Mouse (Mus musculus) natural killer cell, adult 2 months (primary cell): ENCODE data around the gene Armh3.

Experiments
- DNase-seq, 2 experiments: peaks; one replicate each; pipeline ENCODE4 v3.0.0; 2022; ENCODE audit warnings: low spot score in 2 of 2

The Armh3 gene

DNA sequence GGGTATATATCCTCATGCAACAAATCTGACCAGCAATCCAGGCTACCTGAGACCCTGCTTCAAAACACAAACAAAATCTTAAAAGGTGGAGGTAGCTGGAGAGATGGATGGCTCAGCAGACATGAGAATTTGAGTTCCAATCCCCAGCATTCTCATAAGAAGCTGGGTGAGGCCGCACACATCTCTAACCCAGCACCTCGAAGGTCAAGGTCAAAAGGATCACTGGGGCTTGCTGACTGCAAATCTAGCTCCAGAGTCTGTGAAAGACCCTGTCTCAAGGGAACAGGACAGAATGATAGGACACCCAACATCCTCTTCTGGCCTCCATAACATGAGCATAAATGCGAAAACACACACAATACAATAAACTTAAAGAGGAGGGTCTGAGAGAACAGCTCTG lies 7.1 kb downstream of the Armh3 start:
- DNase-seq: no peak

DNA sequence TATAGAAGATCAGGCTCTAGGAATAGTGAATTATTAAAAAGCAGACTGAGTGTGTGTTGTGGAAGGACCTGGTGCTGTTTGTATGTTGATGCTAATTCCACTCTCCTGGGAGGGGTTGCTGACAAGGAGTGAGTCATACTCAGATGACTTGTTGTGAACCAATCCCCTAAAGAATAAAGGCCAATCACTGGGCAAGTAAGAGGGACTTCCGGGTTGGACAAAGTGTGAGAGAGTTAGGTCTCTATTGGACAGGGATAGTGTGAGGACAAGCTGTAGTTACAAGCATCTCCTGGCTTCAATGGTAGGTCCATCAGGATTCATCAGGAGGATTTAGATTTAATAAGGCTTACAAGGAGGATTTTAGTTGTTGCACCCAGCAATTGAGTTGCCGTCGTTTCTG lies 10.1 kb downstream of the Armh3 start:
- no peak for DNase-seq

DNA sequence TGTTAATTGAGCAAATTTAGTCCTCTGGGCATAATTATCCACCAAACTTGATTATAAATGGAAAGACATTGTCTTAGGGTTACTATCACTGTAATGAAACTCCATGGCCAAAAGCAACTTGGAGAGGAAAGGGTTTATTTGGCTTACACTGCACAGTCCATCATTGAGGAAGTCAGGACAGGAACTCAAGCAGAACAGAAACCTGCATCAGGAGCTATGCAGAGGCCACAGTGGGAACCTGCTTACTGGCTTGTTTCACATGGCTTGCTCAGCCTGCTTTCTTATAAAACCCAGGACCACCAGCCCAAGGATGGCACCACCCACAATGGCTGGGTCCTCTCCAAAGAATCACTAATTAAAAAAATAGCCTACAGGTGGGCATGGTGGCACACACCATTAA lies 13.9 kb downstream of the Armh3 start:
- no peak for DNase-seq

DNA sequence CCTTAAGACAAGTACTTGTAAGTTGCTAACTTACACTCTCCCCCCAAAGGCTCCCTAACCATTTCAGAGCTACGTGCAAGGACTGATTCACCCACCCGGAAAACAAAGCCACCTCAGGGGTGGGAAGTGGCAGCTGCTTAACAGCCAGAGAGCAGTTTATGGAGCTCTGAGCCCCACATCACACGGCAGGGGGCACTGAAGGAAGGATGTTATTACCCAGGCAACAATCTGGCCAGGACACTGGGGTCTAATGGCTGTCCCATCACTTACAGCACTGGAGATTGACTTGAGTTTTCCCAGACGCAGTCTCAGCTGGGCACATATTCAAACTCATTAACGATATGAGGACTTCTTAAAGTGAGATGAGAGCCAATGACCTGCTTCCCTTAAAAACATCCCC lies 37.5 kb downstream of the Armh3 start:
- no peak for DNase-seq

DNA sequence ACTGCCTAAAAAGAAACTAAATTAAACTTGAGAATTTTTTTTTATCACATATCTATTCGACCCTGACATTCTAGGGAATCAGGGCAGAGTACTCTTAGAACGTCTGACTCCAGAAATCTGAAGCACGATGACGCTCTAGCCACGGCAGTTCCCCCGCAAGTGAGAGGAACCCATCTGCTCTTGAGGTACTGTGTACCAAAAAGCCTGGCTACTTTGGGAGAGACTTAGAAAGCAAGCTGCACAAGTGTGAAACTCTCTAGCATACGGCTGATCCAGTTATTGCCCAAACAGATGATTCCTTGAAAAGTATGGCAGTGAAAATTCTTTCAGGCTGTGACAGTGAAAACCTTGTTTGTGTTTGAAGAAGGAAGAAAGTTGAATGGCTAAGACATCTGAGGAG lies 41.6 kb downstream of the Armh3 start:
- DNase-seq: no peak

DNA sequence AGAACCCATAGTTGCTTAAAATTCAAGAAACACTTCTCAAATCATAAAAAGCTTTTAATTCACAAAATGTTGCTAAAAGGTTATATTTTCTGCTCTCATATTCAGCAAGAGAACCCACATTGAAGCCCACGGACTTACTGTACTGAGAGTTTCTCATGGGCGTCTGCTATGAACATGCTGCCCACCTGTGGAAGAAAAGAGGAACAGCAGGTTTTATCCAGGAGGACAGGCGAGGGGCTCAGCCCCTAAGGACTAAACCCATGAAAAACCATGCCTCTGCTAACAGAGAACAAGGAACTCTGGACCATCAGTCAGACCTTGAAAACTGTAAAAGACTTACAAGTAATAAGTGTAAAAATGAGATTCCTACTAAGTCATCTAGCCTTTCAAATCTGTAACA lies 45.0 kb downstream of the Armh3 start:
- peak in 1 of 2 experiments; percentile 4 for DNase-seq

DNA sequence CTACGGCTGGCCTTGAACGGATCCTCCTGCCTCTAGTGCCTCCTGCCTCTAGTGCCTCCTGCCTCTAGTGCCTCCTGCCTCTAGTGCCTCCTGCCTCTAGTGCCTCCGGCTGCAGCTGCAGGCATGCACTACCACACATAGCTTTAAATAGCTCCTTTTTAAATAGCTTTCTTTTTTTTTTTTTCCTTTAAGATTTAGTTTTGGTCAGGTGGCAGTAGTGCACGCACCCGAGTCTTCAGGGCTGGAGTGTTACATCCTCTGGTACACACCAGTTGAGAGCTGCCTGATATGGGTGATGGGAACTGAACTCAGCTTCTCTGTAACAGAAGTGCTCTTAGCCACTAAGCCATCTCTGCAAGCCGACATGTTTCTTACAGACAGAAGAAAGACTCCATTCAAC lies 49.1 kb downstream of the Armh3 start:
- DNase-seq: no peak

DNA sequence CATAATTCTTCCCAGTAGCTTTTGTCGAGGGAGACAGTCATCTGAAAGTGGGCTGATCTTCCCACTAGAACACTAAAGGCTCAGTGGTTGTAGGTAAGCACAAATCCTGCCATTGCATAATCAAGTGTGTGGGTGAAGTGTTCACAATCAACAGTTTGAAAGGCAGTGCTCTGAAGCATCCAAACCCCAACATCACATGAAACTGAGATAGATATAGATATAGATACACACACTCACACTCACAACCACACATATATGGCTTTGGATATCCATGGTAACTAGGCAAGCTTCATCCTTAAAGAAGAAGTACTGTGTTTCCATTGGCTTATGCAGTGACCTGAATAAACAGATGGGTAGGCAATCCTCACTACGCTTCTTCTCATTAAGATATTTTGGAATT lies 50.5 kb downstream of the Armh3 start:
- no peak for DNase-seq

DNA sequence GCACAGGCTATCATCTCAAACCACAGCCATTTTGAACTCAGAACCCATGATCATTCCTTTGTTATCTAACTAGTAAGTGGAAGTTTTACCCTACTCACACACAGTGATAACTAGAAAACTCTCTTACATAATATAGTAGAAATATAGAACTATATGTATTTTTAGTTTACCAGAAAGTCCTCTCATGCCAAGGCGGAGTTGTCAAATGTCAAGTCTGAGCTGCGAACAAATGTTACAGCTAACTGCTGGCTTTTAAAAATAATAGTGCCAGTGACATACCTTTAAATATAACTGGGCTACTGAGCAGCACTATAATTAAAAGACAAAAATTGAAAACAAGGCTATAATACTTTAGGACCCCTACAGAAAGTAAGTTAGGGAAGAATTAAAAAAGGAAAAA lies 51.0 kb downstream of the Armh3 start:
- DNase-seq: no peak

DNA sequence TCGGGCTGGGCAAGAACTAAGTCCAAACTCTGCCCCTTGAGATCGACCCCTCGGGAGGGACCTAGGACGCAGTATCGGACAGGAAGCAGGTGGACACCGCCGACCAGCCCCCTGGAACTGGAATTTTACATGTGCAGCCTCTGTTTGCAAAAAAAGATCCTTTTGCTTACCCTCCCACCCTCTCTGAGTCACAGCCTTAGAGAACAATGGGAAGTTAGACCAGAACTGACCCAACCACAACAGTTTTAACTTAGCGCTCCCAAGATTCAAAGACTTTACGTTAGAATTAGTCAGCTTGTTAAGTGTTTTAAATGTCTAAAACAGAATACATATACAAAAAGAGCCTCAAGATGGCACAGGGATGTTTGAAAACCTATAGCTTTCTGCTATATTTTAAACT lies 51.7 kb downstream of the Armh3 start:
- DNase-seq: no peak

DNA sequence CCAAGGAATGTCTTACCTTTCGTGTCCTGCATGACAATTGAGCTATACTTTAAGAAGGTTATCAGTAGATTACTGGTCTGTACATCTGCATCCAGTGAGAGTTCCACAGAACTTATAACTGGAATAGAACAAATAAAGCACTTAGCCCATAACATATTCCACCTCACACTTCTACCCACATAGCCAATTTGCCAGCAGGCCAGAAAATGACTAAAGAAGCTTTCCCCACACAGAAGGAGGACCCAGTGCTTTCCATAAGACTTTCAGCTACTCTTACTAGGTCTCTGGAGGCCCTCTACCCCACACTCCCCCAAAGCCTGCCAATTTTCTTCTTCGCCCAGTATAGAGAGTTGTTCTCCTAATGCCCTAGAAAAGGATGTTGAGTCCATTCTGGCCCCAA lies 52.3 kb downstream of the Armh3 start:
- no peak for DNase-seq

DNA sequence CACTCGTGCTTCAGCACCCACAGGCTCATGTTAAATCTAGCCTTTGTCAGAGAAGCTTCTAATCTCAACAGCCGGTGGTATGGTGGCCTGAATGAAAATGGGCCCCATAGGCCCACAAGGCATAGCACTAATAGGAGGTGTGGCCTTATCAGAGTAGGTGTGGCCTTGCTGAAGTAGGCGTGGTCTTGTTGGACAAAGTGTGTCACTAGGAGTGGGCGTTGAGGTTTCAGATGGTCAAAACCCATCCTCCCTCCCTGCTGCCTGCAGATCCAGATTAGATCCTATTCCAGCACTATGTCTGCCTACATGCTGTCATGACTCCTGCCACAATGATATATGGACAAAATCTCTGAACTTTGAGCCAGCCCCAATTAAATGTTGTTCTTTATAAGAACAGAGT lies 54.5 kb downstream of the Armh3 start:
- no peak for DNase-seq

DNA sequence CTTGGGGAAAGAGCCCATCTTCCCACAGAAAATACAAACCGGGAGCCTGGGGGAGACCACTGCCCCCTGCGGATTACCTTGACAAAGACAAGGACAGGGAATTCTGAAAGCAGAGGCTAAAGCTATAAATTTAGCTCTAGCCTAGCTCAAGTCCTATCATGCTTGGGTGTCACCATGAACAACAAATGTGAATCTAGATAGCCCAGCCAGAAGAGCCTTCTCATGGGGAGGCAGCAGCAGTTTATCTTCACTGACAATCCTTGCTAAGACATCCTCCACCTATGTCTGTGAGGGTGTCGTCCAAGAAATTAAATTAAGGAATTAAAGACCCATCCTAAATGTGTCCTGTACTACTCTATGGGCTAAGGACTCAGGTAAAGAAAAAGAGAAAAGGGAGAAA lies 60.2 kb downstream of the Armh3 start:
- DNase-seq: no peak

DNA sequence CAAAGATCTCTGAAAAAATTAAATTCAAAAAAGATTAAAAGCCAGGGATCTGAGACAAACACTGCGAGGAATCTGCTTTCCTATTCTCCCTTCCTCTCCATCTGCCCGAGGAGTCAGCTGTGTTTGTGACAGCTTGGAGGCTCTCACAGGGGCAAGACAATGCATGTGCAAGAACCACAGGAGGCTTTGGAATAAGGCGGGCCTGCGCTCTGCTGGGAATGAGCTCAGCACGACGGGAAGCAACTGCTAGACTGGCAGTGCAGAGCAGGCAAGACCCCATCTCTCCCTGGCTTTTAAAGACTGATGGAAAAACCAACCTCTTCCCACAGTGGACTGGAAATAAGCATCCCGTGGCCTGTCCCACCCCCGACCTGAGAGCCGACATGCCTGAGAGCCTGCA lies 60.8 kb downstream of the Armh3 start:
- no peak for DNase-seq

DNA sequence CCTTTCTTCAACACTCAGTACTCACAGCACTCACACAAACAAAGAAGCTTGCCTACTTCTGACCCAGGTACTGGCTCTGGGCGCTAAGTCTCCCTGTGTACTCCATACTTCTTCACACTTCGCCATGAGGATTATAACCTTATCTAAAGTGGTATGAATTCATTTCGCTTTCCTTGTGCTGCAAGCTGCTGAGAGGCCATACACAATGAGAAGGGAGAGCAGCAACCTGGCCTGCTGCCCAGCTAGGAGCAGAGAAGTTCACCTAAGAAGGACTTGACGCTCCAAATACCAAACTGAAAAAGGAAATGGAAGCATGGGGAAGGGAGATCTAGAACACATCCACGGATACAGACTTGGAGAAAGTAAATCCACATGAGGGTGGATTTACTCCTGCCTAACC lies 71.1 kb downstream of the Armh3 start:
- no peak for DNase-seq

DNA sequence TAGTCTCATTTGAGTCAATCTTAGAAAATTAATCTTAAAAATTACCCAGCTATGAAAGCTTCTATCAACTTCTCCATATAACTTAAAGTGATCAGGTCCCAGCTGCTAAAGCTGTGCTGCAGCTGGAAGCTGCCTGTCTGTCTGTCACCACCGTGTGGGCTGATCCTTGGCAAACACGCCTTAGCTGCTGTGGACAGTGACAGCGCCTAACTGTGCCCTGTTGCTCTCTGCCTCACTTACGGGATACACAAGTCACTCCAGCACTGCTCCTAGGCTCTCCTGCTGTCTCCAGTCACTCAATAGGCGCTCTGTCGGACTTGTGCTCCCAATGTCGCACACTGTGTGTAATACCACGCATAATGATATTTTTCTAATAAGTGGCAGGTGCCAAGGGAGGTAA lies 71.9 kb downstream of the Armh3 start:
- no peak for DNase-seq

DNA sequence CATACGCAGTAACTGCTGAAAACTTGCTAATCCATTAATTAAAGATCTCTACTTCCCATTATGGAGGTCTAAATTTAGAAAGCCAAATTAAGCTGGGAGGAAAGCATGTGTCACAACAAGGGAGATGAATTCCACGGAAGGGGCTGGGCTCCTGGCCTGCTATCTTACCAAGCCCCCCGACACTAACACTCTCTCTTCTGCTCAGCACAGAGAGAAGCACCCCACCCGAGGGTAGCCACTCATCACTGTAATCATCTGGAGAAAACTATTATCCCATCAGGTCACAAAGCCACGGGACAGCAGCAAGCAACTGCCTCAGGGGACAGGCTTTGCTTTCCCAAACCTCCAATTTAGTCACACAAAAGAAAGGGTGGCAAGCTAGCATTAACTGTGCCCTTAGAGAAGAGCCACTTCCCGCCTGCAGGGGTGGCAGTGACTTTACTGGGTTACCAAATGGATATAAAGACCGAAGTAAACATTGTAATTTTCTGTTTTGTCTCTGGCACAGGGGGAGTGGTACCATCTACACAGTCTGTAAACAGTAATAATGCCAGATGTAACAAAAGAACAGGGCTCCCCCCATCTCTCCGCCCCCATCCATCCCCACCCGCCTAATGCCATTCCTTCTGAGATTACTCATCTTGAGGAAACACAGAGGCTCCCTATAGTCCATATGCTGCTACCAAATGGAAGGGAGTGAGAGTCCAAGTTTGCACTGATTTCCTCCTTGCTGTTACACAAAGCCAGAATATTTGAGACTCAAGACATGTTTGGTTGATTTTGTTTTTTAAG lies 77.8 kb downstream of the Armh3 start:
- DNase-seq: no peak

DNA sequence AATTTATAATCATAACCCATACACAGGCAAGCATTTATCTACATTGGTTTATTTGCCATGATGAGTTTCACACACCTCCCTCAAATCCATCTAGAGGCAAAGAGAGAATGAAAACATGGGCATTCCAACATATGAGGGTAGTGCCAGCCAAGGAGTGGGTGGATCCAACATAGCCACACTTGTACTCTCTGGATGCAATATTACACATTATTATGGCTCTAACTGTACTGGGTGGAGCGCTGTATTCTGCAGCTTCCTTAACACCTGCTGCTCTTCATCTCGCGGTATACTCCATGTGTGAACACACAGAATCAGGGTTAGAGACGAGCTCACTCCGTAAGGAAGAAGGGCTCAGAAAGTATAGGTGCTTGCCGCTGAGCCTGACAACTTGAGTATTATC lies 79.9 kb downstream of the Armh3 start:
- DNase-seq: no peak

DNA sequence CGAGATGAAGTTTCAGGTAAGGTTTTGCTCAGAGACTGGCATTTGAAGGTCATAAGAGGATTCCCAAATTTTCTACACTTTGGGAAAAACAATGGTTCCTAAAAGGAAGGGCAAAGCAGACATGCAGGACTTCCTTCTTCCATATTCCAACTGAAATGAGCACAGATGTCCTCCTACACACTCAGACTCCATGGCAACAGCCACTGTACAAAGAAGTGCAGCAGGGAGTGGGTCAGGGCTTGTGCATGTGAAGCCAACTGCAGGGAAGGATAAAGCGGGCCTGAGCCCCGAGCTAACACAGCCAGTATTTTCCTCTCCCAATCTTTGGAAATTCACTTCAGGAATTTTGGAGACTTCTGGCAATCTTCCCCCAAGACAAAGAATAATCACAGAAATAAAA lies 80.4 kb downstream of the Armh3 start:
- no peak for DNase-seq

DNA sequence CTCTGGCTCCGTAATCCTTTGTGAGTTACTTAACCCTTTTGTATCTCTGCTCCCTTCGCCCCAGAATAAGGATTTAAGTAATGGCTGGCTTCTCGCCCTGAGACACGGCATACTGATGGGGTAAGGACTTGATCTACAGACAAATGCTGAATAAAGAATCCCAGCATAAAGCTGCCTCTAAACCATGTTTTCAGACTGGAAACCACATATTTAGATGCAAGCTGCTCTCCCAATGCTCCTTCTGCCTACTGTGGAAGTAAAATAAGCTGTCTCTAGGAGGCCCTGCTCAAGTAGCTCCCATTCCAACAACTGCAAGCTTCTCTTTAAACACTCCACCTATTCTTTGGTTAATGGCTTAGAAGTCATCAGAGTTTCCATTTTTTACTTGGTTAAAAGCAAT lies 81.8 kb downstream of the Armh3 start:
- no peak for DNase-seq

DNA sequence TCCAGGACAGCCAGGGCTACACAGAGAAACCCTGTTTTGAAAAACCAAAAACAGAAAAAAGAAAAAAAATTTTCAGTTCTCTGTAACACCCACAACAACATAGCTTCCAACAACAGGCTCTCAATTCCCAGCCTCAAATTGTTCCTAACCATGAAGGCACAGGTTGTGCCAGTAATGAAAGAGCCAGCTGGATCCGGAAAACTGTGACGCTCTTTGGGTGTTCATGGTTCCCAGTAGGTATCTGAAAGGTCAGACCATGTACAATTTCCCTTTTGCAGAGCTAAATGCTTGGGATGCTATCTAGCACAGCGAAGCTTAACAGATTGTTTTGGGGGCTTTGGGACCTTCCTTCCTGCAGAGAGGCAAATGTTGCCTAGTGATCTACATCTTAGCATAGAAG lies 82.3 kb downstream of the Armh3 start:
- DNase-seq: no peak

DNA sequence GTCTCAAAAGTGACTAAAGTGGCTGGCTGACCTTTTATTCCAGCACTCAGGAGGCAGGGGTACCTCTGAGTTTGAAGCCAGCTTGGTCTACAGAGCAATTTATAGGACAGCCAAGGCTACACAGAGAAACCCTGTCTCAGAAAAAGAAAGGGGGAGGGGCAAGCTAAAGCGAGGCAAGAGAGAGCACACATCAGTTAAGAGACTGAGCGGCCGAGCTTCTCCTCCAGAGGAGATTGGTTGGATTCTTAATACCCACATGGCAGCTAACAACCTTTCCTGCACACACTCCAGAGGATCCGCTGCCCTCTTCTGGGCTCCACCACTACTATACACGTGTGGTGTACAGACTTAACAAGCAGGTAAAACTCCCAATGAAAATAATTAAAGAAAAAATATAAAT lies 85.3 kb downstream of the Armh3 start:
- DNase-seq: no peak

DNA sequence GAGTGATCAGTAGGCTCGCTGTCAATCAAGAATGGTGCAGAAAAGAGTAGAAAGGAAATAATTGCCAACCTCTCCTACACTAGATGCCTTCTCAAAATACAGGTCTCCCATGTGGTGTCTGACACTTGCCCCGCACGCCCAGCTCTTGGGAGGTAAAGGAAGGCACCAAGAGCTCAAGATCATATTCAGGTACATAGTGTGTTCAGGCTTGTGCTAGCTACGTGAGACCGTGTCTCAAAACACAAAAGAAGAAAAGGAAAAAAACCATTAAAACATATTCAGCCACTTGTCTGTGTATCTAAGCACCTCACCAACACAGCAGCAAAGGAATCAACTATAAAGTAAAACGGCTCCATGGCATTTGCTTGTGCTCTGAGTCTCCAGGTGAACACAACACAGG lies 85.9 kb downstream of the Armh3 start:
- DNase-seq: no peak
